Mouse (Mus musculus) naive thymus-derived CD4-positive, alpha-beta T cell, adult 2 months (primary cell): ENCODE results near the gene Gm20388.

Source experiments
- DNase-seq: peaks from one replicate; pipeline ENCODE4 v3.0.0-alpha.2; 2011; ENCODE audit warnings: low read depth

The Gm20388 gene

GRCm38 (mm10) chr8:123700399-123701070 is 3789.9 kb downstream of the Gm20388 start:
- DNase-seq = no peak

- no peak for DNase-seq
Observed at GRCm38 (mm10) chr8:123701952-123702587, 3791.4 kb downstream of the Gm20388 start.

- DNase-seq = no peak
Observed at GRCm38 (mm10) chr8:123705376-123705775, 3794.7 kb downstream of the Gm20388 start.

GRCm38 (mm10) chr8:123707137-123707536 is 3796.5 kb downstream of the Gm20388 start:
- no peak for DNase-seq

- DNase-seq = no peak
Observed at GRCm38 (mm10) chr8:123708729-123709128, 3798.1 kb downstream of the Gm20388 start.

GRCm38 (mm10) chr8:123710335-123710734 is 3799.7 kb downstream of the Gm20388 start:
- DNase-seq = no peak

GRCm38 (mm10) chr8:123714451-123714850 is 3803.8 kb downstream of the Gm20388 start:
- no peak for DNase-seq

GRCm38 (mm10) chr8:123715916-123716592 is 3805.4 kb downstream of the Gm20388 start:
- no peak for DNase-seq

- no peak for DNase-seq
Observed at GRCm38 (mm10) chr8:123717104-123717503, 3806.5 kb downstream of the Gm20388 start.

GRCm38 (mm10) chr8:123717516-123718490 is 3807.2 kb downstream of the Gm20388 start:
- no peak for DNase-seq

GRCm38 (mm10) chr8:123718752-123719151 is 3808.1 kb downstream of the Gm20388 start:
- DNase-seq = no peak

- DNase-seq = no peak
Observed at GRCm38 (mm10) chr8:123719280-123719679, 3808.6 kb downstream of the Gm20388 start.

- no peak for DNase-seq
Observed at GRCm38 (mm10) chr8:123719811-123720210, 3809.2 kb downstream of the Gm20388 start.

GRCm38 (mm10) chr8:123720471-123721001 is 3809.9 kb downstream of the Gm20388 start:
- DNase-seq = no peak

- DNase-seq = no peak
Observed at GRCm38 (mm10) chr8:123722245-123722644, 3811.6 kb downstream of the Gm20388 start.

- no peak for DNase-seq
Observed at GRCm38 (mm10) chr8:123724752-123725151, 3814.1 kb downstream of the Gm20388 start.

- no peak for DNase-seq
Observed at GRCm38 (mm10) chr8:123725261-123725660, 3814.6 kb downstream of the Gm20388 start.

GRCm38 (mm10) chr8:123726759-123727158 is 3816.1 kb downstream of the Gm20388 start:
- no peak for DNase-seq

- DNase-seq = no peak
Observed at GRCm38 (mm10) chr8:123729055-123729785, 3818.6 kb downstream of the Gm20388 start.

GRCm38 (mm10) chr8:123729786-123730411 is 3819.3 kb downstream of the Gm20388 start:
- DNase-seq = no peak
